Mouse (Mus musculus) ES-E14 (cell line): ENCODE results near the gene Slc45a3.

ENCODE experiments used
- MAFK ChIP-seq: IDR thresholded peaks from 2 replicates; pipeline ENCODE4 v1.6.1; 2014; ENCODE audit warnings: mild to moderate bottlenecking, low read depth, low read length, inconsistent platforms; ENCODE audit not compliant: insufficient read depth
- ZC3H11A ChIP-seq: IDR thresholded peaks from 2 replicates; pipeline ENCODE4 v1.6.1; 2012; ENCODE audit warnings: low read depth, mild to moderate bottlenecking, inconsistent platforms, low read length, borderline replicate concordance

DNA sequence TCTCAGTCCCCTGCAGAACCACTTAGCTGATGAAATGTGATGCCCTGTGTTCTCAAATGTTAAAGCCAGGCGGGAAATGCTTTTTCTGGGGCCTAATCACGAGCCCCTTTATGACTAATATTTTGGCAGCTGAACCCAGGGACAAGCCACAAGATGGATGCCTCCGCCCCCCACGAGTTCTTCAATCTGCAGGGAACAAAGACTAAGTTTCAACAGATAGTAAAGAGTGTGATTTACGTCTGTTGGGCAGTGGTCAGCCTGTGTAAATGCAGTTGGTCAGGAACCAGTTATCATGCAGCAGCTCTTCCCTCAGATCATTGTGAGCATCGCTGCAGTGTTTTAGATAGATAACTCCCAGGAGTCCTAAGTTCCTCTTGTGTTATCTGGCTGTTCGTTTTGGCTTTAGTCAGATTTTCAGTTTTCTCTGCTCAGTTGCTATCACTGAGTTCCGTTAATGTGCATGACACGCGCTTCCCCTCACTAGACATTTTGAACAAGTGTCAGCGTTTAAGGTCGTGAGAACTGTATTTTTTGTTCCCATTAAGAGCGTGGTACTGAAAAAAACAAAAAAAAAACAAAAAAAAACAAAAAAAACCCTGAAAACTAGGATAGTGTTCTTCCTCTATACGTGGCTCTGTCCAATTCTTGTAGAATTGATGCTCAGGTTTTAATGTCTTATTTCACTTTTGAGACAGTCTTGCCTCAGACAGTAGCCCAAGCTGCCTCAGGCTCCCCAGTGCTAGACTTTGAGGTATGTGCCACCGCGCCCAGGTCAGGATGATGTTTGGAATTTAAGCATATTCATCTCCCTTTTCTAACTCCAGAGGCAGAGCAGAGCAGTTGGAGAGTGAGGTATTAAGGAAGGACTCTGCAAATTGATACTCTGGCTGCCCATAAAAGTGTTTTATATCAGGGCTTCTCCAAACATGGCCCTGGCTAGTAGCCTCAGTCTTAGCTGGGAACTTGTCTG, 19.9 kb upstream of the Slc45a3 start:
- TF ChIP-seq ZC3H11A (no peak), MAFK (no peak)
